Mouse (Mus musculus): ENCODE results near the gene Capza1.

- TF ChIP-seq CTCF (IDR thresholded peaks at IDR 0.05; ENCODE audit: extremely low read depth, insufficient read length, insufficient replicate concordance, low read depth, low read length) = no peak
- no peak for TF ChIP-seq POLR2A (IDR thresholded peaks at IDR 0.05; ENCODE audit: low read depth, low read length)
Measured at GRCm38 (mm10) chr3:104854866-104855265, 9.4 kb downstream of the Capza1 start.
